Mouse (Mus musculus) layer of hippocampus, adult 9-10 months (tissue): ENCODE measurements around the gene Hmox1.
A peak's percentile ranks its signal among the peaks of the same experiment; 100 is the strongest.

Experiments
- DNase-seq: peaks from one replicate; pipeline ENCODE4 v3.0.0; 2022; ENCODE audit warnings: low spot score

Gene Hmox1

DNA sequence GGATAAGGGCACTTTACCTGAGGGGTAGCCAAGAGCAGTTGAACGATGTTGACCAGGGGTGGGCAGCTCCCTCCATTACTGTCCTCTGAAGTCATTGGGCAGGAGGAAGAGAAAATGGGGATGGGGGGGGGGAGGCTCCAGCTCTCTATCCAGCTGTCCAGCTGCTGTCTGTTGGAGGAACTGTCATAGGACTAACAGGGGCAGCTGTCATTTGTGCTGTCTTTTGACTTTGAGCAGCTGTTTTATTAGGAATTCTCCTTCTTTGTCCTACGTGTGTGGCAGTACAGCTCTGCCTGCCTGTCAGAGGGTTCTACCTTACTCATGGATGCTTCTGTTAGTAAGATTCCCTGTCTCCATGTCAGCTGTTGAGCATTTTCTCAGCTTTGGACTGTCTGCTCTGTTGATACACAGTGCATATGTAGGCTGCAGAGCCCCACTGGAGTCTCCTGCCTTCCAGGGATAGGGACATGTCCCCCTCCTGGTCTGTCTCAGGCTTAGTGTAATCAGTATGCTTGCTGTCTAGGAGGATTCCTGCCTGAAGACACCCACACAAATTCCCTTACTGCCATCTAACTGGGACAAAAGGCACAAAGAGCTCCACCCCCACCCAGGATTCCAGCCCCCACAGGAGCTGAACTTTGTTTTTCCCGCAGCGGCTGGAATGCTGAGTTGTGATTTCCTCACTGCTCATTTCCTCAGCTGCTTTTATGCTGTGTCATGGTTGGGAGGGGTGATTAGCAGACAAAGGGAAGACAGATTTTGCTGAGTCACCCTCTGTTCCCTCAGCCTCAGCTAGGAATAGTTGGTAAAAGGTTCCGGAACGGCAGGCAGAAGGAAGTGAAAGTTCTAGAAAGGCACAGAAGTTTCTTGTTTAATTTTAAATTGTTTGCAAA lies 4.2 kb upstream of the Hmox1 start:
- peak; percentile 69 for DNase-seq

DNA sequence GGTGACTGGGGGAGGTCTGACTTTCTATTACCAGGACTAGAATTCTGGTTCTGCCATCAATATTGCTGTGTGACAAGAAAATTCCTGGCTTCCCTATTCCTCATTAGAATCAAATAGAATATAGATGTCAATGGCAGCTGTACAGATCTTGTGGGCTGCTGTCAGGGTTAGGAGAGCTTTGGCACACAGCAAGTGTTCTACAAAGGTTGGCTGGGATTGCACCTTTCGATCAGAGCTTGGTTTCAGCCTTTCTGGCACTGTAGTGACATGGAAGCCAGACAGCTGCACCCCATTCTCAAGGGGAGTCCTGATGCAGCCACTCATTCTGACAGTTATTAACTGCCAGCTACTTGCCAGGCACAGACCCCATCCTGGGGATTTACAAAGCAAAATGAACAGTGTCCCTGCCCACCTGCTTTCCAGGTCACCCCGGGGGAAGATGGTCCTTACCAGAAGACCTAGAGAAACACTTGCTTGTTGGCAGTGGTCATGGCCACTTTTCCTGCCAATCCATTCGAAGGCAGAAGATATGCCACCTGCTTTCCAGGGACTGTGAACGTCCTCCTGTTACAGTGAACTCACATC lies 2.5 kb upstream of the Hmox1 start:
- no peak for DNase-seq

DNA sequence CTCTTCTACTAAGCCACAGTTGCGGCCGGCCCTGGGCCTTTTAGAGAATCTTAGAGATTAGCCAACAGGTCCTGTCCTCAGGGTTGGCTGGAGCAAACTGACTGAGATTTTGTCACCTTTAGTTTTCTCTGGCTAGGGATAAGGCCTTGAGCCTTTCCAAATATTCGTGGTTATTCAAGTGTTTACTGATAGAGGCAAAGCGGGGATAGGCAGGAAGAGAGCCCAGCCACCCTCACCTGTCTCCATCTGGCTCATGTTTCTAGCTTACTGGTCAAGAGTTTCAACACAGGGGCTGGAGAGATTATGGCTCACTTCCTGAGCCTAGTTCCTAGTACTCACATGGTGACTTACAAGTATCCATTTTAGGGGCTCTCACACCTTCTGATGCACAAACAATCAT lies 9.5 kb downstream of the Hmox1 start:
- no peak for DNase-seq

DNA sequence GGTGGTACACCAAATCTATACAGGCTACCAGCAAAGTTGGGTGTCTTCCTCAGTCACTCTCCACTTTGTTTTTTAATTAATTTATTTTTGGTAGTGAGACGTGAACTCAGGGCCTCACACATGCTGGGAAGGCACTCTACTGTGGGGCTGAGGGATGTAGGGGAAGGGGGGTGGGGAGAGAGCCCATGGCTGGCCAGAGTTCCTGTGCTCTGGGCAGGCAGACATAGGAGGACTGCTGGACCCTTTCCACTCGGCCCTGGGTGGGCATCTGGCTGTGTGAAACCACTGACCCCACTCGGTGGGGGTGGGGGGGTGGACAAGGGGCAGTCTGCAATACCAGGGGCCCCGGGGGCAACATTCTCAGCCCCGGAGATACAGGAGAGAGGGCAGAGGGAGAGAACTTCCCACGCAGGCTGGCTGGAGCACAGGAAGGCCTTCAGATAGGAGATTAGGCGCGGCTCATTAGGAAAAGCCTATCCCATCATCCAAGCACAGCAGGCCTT lies 10.0 kb downstream of the Hmox1 start:
- DNase-seq = no peak

DNA sequence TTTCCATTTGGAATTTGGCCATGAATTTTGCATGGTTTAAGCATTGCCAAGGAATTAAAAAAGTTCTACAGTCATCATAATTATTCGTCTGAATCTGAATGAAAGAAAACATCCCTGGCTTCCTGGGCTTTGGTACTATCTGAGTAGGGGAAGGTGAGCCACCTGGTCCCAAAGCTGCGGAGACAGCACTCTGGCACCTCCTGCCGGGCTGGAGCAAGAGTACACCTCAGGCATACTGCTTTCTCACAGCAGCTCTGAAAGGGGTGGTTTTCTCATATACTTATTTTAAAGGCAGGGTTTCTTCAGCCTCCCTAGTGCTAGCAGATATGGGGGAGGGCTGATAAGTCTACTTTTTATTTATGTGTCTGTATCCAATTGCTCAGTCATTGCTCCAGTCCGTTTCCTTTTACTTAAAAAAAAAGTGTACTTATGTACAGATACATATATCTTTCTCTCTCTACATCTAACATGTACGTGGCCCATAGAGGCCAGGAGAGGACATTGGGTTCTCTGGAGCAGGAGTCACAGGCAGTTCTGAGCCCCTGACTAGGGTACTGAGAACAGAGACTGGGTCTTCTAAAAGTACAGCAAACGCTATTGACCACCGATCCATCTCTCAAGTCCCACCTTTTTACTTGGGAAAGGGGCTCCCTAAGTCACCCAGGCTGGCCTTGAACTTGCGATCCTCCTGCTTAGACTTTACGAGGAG lies 15.3 kb downstream of the Hmox1 start:
- peak; percentile 41 for DNase-seq

DNA sequence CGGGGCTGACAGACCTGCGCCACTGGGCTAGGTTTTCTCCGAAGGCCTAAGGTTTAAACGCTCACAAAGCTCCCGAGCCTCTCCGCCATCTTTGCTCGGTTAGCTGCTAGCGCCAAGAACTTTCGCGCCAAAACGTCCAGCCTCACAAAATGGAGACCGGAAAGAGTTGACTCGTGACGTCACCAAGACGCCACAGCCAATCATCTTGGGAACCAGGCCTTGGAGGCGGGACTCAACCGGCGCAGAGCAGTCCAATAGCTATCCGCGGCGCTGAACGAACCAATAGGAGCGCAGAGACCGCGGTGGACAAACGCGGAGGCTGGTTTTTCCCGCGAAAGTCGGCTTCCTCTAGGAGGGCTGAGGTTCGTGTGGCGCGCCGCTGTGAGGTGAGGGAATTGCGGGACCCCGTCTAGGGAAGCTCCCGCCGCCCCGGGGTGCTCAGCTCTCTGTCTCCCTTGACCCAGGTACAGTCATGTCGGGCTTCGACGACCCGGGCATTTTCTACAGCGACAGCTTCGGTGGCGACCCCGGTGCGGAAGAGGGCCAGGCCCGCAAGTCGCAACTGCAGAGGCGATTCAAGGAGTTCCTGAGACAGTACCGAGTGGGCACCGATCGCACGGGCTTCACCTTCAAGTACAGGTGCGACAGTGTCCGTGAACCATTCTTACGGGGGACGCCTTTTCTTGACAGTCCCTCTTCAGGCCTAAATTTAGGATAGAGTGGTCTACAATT lies 16.0 kb downstream of the Hmox1 start, which contains the start of gene Mcm5:
Gene Mcm5 (plus strand): TSS at position 334 of the 732 bp plus-strand sequence.
- peak; percentile 99 for DNase-seq

DNA sequence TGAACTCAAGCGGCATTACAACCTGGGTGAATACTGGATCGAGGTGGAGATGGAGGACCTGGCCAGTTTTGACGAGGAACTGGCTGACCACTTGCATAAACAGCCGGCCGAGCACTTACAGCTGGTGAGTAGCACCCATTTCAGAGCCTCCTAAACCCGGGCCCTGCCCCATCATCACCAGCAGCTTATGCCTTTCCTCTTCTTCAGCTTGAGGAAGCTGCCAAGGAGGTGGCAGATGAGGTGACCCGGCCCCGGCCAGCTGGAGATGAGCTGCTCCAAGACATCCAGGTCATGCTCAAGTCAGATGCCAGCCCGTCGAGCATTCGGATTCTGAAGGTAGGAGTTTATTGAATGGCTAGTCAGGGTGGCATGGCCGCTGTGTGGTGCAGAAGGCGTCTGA lies 16.7 kb downstream of the Hmox1 start:
- DNase-seq = no peak

DNA sequence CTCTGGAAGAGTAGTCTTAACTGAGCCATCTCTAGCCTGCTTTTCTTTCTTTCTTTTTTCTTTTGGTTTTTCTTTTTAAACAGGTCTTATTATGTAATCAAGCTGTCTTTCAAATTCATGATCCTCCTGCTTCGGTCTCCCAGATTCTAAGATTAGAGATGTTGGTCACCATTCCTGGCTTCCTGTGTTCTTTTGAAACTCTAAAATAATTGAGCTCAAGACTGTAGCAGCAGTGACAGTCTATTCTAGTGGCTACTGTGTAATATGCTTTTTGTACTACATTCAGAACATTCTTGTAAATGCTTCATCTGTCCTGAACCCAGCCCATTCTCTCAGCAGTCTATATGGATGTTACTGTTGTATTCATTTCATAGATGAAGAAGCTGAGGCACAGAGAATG lies 25.1 kb downstream of the Hmox1 start:
- no peak for DNase-seq

DNA sequence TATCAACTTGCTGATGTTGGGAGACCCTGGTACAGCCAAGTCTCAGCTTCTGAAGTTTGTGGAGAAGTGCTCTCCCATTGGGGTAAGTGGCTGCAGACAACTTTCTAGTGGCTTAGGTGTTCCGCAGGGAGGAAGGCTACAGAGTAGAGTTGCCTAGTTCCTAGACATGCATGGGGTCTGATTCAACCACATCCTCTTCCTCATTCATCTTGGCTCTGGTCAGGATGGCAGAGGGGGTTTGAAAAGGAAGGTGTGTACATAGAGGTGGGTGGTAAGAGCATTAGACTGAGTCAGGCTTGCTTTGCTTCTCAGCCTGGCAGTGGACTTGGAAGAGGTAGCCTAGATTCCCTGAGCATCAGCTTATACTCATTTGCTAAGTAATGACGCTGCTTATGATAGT lies 25.9 kb downstream of the Hmox1 start:
- no peak for DNase-seq

DNA sequence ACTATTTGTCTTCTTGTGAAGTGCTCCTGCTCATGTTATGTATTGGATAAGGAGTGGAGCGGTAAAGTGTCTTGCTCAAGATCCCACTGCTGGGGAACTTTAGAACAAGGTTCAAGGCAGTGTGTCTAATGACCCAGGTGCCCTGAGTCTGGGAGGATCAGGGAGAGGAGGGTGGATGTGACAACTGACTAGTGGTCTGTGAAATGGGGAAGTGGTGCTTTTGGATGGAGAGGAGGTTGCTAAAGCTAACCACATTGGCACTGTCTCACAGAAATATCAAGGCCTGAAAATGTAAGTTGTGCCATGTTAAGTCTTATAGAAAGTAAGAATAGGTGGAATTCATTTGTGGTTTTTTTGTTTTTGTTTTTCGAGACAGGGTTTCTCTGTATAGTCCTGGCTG lies 26.3 kb downstream of the Hmox1 start:
- DNase-seq = no peak

DNA sequence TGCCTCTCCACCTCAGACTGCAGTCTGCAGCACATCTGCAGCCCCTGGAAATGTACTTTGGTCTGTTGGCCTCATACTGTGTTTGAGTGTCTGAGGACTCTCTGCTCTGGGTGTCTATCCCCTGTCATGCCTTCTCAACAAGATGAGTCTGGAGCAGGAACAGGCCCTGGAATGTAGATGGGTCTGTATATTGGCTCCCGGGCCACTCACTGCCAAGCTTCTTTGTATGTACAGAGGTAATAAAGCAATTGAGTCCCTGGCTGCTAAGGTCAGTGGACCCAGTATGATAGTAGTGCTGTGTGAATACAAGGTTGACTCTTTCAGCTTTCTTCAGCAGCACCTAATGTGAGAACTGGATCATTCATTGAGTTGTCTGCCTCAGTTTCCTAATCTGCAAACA lies 34.0 kb downstream of the Hmox1 start:
- DNase-seq = no peak

DNA sequence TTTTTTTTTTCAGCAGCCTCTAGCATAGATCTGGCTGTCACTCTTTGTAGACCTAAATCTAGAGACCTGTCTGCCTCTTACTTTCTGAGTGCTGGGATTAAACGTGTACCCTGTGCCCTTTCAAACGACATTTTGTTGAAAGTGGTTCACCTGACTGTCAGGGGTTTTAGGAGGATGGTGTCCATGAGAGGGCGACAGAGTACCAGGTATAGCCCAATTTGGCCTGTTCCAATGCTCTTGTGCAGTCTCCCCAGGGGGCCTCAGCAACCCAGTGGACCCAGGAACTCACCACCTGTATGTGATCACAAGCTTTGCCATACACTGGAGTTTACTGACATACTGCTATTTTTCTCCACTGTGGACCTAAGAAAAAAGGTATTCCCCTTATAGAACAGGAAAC lies 39.1 kb downstream of the Hmox1 start:
- DNase-seq = no peak

DNA sequence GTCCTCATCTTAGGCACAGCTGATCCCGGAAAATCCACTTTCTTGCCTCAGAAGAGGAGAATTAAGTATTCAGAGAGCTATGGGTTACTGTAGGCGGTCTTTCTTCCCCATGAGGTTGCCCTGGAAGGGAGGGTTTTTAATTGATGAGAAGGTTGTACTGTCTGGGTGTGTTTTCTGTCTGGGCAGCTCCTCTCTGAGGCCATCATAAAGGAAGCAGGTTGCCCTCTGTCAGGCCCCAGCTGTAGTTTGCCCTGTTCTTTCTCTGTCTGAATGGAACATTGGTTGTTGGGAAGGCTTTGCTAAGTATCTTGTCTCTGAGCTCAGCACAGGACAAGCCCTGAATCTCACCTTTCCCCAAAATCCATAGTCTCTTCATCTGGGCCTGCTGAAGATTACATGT lies 40.0 kb downstream of the Hmox1 start:
- DNase-seq = no peak

DNA sequence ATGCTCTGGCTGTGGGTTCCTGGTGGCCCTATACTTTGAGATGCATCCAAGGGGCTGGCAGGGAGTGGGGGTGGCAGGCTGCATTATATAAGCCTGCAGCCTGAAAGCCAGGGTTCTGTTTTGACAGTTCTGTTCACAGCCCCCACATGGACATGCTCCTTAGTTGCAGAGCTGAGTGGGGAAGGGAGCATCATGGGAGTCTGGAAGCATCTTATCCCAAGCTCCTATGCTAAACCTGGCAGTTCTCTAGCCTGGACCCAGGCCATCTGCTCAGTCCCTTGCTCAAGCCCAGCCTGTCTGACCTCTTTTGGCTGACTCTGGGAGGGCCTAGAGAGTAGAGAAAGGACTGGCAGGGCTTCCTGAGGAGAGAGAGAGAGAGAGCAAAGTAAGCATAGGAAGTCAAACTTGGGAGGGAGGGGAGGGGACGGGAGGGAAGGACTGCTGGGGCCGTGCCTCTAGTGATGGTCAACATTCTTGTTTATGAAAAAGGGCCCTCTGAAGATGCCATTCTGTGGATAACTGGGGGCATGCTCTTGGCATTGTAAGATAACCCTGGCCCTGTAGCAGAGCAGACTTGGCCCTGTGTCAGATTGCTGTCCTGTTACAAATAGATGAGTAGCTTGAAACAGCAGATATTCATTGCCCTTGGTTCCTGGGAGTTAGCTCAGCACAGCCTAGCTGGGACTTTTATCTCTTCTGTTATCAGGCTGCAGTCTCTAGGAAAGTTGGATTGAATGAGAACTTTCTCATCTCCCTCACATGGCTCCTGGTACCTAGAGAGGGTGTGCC lies 41.4 kb downstream of the Hmox1 start:
- no peak for DNase-seq

DNA sequence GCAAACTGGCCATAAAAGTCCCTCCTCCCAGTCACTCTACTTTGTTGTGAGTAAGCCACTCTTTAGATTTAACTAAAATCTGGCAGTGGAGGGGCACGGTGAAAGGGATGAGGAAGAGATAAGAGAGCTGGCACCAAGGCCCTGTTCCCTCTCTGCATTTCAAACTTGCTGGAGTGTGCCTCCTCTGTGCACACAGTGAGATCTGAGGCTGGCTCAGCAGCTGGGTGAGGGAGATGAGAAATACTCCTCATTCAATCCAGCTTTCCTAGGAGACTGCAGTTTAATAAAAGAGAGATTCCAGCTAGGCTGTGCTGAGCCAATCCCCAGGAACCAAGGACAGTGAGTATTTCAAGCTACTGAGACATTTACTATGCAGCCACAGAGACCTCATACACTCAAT lies 42.3 kb downstream of the Hmox1 start:
- DNase-seq = no peak

DNA sequence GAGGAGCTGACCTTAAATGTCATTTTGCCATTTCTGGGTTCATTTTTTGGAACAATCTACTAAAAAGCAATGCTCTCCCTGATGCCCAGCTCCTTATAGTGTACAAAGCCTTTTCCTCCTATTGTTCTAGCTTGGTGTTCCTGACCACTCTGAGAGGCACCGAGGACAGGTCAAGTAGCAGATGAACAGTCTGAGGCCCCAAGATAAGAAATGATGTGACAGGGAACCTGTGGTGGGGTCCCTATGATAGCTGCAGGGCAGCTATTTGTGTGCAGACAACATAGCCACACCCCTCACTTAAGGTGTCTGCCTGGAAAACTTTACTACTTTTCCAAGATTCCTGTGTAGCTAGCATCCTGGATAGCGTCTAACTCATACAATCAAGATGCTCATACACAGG lies 42.8 kb downstream of the Hmox1 start:
- DNase-seq = no peak

DNA sequence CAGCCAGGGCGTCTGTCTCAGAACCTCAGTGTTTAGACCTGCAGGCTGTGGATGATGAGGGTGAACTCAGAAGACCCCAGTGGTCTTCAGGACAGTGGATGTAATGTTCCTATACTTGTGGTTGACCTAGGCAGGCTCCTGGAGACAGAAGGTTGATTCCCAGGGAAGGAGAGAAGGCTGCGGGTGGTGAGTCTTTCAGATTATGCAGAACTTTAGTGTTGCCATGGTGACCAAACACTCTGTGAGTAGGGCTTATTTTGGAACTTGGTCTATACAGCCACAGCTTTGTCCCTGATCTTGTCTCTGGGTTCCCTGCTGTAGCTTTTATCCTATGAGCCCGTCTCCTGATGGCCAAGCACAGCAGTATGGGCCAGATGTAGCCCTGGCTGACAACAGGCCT lies 44.1 kb downstream of the Hmox1 start:
- DNase-seq = peak; percentile 31
